Mouse (Mus musculus) spleen, postnatal 0 days (tissue): ENCODE results near the gene Ttf1. TPM values are rescaled to one million over a fixed set of nuclear protein-coding genes. Genes with fewer than 3 reads are reported as not detected.

Source experiments
- polyA plus RNA-seq: library from polyadenylated mRNA; unstranded; fragments of >200 nt; fragmentation: Nextera tagmentation; extraction: Ambion mirVana; gene quantifications from 2 replicates; pipeline ENCODE4 v1.2.1, GENCODE M21; 2015

The Ttf1 gene
- polyA plus RNA-seq, result 6.9 and 7.6 TPM in 2 replicates

DNA sequence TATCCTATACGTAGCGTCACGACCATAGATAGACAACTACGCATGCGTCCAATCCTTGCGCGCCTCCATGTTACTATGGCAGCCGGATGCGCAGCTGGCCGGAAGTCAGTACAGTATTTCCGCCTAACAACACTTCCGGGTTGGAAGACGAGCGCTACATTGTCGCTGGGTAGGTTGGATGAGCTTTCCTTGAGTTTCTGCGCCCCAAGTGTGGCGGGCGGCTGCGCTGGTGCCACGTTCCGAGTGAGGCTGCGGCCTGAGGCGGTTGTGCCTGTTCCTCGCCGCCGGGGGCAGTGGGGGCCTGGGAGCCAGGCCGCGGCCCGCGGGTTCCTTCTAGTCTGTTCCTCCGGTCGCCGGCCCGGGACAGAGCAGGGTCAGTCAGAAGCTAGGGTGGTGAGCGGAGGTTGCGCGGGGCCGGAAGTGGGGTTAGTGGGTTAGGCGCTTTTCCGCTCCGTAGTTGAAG, at the start of gene Ttf1:
TSS of gene Ttf1 (plus strand) at position 128 of the 463 bp plus-strand sequence.

DNA sequence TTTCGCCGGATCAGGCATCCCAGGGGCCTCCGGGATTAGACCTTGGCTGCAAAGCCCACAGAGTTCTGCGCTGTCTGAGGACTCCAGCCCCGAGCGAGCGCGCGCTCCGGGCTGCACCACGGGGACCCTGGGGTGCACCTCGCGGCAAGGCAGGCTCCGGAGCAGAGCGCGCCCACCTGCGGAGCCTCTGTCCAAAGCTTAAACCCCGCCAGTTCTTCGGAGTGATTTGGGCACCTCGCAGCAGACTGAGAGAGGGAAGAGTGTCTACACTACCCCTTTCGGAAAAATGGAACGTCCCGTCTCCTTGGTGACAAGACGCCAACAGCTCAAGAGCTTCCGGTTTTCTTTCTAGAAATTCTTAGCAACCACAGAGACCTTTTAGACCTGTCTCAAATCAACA, 5.1 kb upstream of the Ttf1 start, which contains the start of gene Cfap77:
TSS of gene Cfap77 (minus strand) at position 76 of the 400 bp plus-strand sequence.

DNA sequence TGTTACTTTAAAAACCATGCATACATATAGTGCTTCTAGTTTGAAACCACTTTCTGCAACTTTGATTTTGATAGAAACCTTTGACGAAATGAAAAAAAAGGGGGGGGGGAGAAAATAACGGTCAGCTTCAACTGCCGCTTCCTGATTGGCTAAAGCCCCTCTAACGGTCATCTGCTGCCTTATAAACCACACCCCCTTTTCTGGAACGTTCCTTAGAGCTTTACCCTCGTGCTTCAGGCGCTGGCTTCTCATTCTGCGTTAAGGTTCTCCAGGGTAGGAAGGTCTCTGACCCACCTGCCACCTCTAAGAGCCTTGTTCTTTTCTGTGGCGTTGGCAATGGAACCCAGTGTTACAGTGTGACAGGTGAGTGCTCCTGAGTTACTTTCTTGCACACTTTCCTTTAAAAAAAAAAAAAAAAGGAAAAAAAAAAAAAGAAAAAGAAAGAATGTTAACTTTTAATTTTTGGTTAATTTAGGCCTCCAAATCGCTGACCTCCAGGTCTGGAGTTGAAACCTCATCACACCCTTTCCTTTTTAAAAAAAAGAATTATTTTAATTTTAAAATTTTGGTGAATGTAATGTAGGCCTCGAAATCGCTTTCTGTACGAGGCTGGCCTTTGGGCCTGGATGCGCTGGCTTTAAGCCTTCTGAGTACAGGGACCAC, 64.0 kb downstream of the Ttf1 start, which contains the start of gene Setx:
TSS of gene Setx (plus strand) at position 275 of the 663 bp plus-strand sequence.

Other genes with a start within 250 kb of the Ttf1 start
- gene Gtf3c4, start 219.9 kb upstream of the Ttf1 start, polyA plus RNA-seq, result 4.1 and 5.4 TPM in 2 replicates
- 5.0 and 6.1 TPM in 2 replicates for gene Ddx31, start 219.9 kb upstream of the Ttf1 start, polyA plus RNA-seq
- gene Barhl1, start 143.6 kb upstream of the Ttf1 start, polyA plus RNA-seq, result not detected in 2 replicates
- 0.20 and 0.23 TPM in 2 replicates for gene Cfap77, start 5.2 kb upstream of the Ttf1 start, polyA plus RNA-seq
- 5.9 and 6.1 TPM in 2 replicates for gene Setx, start 63.9 kb downstream of the Ttf1 start, polyA plus RNA-seq
- gene Ntng2, start 192.7 kb downstream of the Ttf1 start, polyA plus RNA-seq, result 1.2 and 2.3 TPM in 2 replicates